Mouse (Mus musculus) cerebellum, adult 2 months (tissue): Measurements from ENCODE around the gene Olfr547. TPM values are rescaled to one million over a fixed set of nuclear protein-coding genes. Genes with fewer than 3 reads are reported as not detected.

Source experiments
- DNase-seq, 2 experiments: peaks; one replicate each; pipeline ENCODE4 v3.0.0; 2021
- H3K27ac ChIP-seq: fragments of 200-500 bp; 2 replicates; pipeline ENCODE4 v1.5.1; 2012; ENCODE audit warnings: low read length, control low read depth, inconsistent platforms; ENCODE audit not compliant: insufficient read depth
- H3K27me3 ChIP-seq: fragments of 200-500 bp; 2 replicates; pipeline ENCODE4 v1.6.1; 2012; ENCODE audit warnings: inconsistent platforms, mild to moderate bottlenecking, low read length, moderate library complexity; ENCODE audit not compliant: control insufficient read depth, insufficient read depth
- H3K4me1 ChIP-seq: fragments of 200-500 bp; 2 replicates; pipeline ENCODE4 v1.6.1; 2011; ENCODE audit warnings: low read length; ENCODE audit not compliant: control insufficient read depth, insufficient read depth
- H3K4me3 ChIP-seq: fragments of 200-500 bp; replicated peaks from 2 replicates; pipeline ENCODE3; 2011; ENCODE audit warnings: mild to moderate bottlenecking, low read depth, low read length, control low read depth; ENCODE audit not compliant: insufficient read depth
- CTCF ChIP-seq: fragments of 200-500 bp; IDR thresholded peaks from 2 replicates; pipeline ENCODE4 v1.5.1; 2011; ENCODE audit warnings: low read depth, mild to moderate bottlenecking, control low read depth, low read length, moderate library complexity, borderline replicate concordance; ENCODE audit not compliant: insufficient read depth
- POLR2A ChIP-seq: fragments of 200-500 bp; IDR thresholded peaks from 2 replicates; pipeline ENCODE4 v1.6.1; 2011; ENCODE audit warnings: low read length, control low read depth, borderline replicate concordance; ENCODE audit not compliant: insufficient read depth
- WGBS: fragments of 180-500 bp; shearing (Covaris S2); methylation state at CpG from one replicate; pipeline ENCODE4 v1.1.7; 2018; 5-methylcytosine and 5-hydroxymethylcytosine counted together
- polyA plus RNA-seq: library from polyadenylated mRNA; depleted of rRNA; stranded (reverse); fragments of >200 nt; gene quantifications from 2 replicates; pipeline ENCODE4 v1.2.3, GENCODE M21; 2012

Olfr547 gene
- polyA plus RNA-seq, 1 experiment, result not detected

DNA sequence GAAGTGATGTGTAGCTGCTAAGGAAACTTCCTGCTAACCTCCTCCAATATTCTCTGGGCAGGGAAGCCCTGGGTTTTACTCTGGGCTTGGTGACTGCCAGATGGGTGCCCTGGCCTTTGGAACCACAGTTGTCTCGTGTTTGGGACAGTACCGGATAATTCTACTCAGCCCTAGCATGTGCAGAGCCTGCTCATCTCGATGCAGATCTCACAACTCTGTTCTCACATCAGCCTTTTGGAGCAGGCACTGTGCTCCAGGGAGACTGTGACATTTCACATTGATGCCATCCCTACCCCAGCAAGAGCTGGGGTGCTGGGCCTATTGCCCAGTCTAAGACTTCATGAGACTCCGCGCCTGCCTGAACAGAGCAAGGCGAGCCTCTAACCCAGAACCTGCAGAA is 25.9 kb upstream of the Olfr547 start:
- DNase-seq, result no peak
- Histone ChIP-seq H3K27me3 (no peaks in the 10 kb centered on the region), H3K4me3 (no peak overlapping the region), H3K27ac (no peak overlapping the region), H3K4me1 (no peaks in the 10 kb centered on the region)
- TF ChIP-seq POLR2A, result no peak
- no peak for TF ChIP-seq CTCF
- WGBS, result 88% methylated on average over 6 of the region's 6 CpGs

DNA sequence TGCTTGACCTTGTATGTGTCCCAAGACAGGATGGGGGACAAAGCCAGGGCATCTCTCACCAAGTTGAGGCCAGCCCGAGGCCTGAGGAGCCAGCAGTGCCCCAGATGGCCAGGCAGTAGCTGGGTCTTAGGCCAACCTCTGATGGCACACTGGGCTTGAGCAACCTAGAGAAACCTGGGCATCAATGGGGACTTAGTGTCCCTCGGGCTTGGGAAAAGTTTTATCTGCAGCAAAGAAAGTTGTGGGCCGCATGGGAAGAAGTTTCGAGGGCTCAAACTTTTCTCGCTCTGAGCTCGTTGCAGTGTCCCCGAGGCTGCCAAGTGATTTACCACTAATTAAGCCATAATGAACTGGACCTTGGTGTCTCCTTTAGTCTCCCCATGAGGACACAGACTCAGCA is 24.8 kb upstream of the Olfr547 start:
- Histone ChIP-seq H3K4me3 (no peak overlapping the region), H3K27ac (no peak overlapping the region), H3K27me3 (no peaks in the 10 kb centered on the region), H3K4me1 (no peaks in the 10 kb centered on the region)
- WGBS, result 42% methylated on average over 7 of the region's 7 CpGs
- no peak for DNase-seq
- TF ChIP-seq POLR2A (no peak), CTCF (no peak)

DNA sequence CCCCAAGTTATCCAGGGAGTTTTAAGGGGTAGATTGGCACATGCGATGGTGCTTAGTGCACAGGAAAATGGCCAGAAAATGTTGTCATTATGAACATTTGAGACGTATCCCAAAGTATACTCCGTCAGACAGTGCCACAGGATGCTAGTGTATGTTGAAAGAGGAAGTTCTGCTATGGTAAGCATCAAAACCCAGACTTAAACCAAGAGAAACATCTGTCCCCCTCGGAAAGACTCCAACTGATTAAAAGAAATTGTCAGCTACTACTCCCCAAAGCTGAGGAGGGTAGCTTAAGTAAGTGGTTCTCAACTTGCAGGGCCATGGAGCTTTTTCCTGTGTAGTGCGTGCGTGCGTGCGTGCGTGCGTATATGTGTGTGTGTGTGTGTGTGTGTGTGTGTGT is 22.6 kb upstream of the Olfr547 start:
- WGBS, result 95% methylated on average over 10 of the region's 10 CpGs
- no peak for DNase-seq
- H3K4me3 ChIP-seq, result no peak overlapping the region
- H3K27me3 ChIP-seq, result no peaks in the 10 kb centered on the region
- peaks cover 3% of the 10 kb centered on the region; the same call in 1 of the 2 replicates for H3K4me1 ChIP-seq
- H3K27ac ChIP-seq, result no peak overlapping the region
- no peak for TF ChIP-seq POLR2A
- TF ChIP-seq CTCF, result no peak

DNA sequence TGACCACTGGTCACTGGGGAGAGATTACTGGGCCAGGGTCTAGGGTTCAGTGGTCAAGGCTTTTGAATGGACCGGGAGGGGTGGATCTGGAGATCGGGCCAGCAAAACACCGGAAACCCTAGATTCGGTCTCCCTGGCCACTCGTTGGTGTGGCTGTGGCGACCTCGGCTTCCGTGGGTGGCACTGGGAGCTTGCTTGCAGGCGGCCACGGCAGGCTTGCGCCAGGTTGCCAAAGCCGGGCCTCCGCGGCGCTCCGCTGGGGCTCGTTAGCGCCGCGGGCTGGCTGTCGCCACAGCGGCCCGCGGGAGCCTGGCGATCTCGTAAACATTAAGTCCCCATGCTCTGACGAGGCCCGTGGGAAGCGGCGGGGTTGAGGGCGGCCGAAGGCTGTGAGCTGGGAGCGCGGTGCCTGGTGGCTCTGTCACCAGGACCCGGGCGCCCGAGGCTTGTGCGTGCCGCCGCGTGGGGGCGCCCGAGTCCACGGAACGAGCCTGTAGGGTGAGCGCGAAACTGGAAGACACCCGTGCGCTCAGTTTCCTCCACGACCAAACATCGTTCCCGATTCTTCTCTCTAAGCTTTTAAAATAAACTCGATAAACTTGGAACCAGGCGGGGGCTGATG is 21.6 kb upstream of the Olfr547 start:
- Histone ChIP-seq H3K4me1 (peaks cover 4% of the 10 kb centered on the region; the same call in 1 of the 2 replicates), H3K27me3 (no peaks in the 10 kb centered on the region), H3K4me3 (peak overlapping the region; percentile 38), H3K27ac (no peak overlapping the region)
- peak; percentile 81 for TF ChIP-seq CTCF
- TF ChIP-seq POLR2A, result no peak
- WGBS, result 1% methylated on average over 54 of the region's 54 CpGs
- peak; percentile 80 to 87 for DNase-seq

DNA sequence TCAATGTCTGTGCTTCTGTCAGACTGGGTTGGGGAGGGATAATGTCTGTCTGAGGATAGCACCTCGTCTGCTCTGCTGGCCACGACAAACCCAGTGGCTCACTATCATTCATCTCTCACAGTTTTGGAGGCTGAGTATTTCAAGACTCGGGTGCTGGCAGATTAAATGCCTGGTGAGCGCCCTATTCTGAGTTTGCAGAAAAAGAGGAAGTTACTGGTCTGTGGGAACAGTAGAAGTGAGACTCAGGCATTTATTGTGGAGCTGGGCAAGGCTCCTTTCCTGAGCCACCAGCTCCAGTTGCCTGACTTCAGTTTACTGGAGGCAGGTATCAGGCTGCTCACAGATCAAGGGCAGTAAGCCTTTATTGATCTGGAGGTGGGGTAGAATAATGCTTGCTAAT is 20.4 kb upstream of the Olfr547 start:
- whole genome bisulfite sequencing, result 85% methylated on average over 4 of the region's 4 CpGs
- H3K4me3 ChIP-seq, result no peak overlapping the region
- no peak for TF ChIP-seq CTCF
- no peak for TF ChIP-seq POLR2A

DNA sequence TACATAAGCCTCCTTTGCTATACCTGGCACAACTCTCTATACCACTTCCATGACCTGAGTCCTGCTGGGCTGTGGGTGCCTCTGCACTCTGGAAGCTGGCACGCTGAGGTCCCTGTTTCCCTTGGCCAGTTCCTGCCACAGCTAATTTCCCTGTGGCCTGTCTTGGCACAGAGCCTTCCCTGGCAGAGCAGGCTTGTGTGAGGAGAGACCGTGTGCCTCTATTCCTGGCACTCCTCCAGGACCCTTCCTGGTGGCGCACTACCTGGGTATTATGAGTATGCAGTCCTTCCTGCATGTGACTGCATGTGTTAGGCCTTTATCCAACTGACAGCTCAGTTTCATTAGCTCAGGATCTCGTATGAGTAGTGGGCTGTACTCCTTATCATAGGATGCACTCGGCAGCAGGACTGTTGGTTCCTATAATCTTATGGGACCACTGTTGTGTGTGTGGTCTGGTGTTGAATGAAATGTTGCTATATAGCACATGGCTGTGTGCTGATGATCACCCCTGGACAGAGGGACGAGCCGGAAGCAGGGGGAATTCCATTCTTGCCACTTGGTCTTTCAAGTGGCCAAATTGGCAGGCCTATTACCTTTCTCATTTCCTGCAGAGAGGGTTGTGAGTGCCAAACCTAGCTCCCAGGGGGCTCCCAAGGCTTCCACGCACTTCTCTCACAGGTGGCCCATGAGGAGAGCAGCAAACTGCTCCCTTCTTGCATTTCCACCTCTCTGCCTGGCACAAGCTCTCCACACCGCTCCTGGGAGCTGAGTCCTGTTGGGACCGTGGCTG is 18.1 kb upstream of the Olfr547 start:
- Histone ChIP-seq H3K27me3 (no peaks in the 10 kb centered on the region), H3K27ac (no peak overlapping the region), H3K4me1 (peaks cover 4% of the 10 kb centered on the region; the same call in 1 of the 2 replicates), H3K4me3 (no peak overlapping the region)
- 11% methylated on average over 10 of the region's 10 CpGs for WGBS
- TF ChIP-seq CTCF (no peak), POLR2A (no peak)
- DNase-seq, result peak; percentile 50 to 62

More for the DNA sequence above, 20.4 kb upstream of the Olfr547 start:
- Histone ChIP-seq H3K4me1 (peaks cover 4% of the 10 kb centered on the region; the same call in 1 of the 2 replicates), H3K27ac (no peak overlapping the region), H3K27me3 (no peaks in the 10 kb centered on the region)
- no peak for DNase-seq

DNA sequence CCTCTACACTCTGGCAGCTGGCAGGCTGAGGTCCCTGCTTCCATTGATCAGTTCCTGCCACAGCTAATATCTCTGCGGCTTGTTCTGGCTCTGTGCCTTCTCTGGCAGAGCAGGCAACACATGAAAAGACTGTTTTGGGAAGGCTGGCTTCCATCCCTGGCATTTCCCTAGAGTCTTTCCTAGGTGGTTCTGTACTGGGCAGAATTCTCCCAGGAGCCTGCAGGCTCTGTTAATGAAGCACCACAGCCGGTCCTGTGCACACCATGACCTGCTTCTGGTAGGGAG is 17.6 kb upstream of the Olfr547 start:
- Histone ChIP-seq H3K27me3 (no peaks in the 10 kb centered on the region), H3K27ac (no peak overlapping the region), H3K4me3 (no peak overlapping the region), H3K4me1 (peaks cover 4% of the 10 kb centered on the region; the same call in 1 of the 2 replicates)
- WGBS, result 6% methylated on average over 2 of the region's 2 CpGs
- TF ChIP-seq POLR2A (no peak), CTCF (no peak)
- DNase-seq, result peak in 1 of 2 experiments; percentile 34

DNA sequence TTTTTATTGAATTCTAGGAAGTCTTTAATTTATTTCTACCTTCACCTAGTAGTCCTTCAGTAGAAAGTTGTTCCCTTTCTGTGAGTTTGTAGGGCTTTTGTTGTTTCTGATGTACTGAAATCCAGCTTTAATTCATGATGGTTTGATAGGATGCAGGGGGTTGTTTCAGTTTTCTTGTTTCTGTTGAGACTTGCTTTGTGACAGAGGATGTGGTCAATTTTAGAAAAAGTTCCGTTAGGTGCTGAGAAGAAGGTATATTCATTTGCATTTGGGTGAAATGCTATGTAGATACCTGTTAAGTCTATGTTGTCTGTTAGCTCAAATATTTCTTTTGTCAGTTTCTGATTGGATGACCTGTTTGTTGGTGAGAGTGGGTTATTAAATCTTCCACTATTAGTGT is 5.5 kb upstream of the Olfr547 start:
- H3K27ac ChIP-seq, result no peak overlapping the region
- TF ChIP-seq CTCF (no peak), POLR2A (no peak)
- 88% methylated on average over 1 of the region's 1 CpGs for WGBS
- no peaks in the 10 kb centered on the region; the same call in 1 of the 2 replicates for H3K27me3 ChIP-seq
- H3K4me1 ChIP-seq, result no peaks in the 10 kb centered on the region
- H3K4me3 ChIP-seq, result no peak overlapping the region
- DNase-seq, result no peak
